Mouse (Mus musculus) liver, postnatal 0 days (tissue): ENCODE results near the gene Slc2a13. TPM values are rescaled to one million over a fixed set of nuclear protein-coding genes. Genes with fewer than 3 reads are reported as not detected.

ENCODE experiments used
- ATAC-seq: fragments of 200-750 bp; cut with Nextera tagmentation; 2 replicates; pipeline ENCODE4 v1.8.0; 2017; ENCODE audit warnings: mild to moderate bottlenecking, moderate library complexity
- DNase-seq: peaks from one replicate; pipeline ENCODE4 v3.0.0-alpha.2; 2016
- H3K27ac ChIP-seq: fragments of 300-500 bp; sonication (generic); 2 replicates; pipeline ENCODE4 v1.5.1; 2014; ENCODE audit warnings: antibody characterized with exemption, moderate library complexity, mild to moderate bottlenecking, low read depth
- H3K27me3 ChIP-seq: fragments of 300-500 bp; sonication (generic); 2 replicates; pipeline ENCODE4 v1.6.1; 2014; ENCODE audit warnings: low read length, control low read depth, mixed read lengths; ENCODE audit not compliant: insufficient read depth
- H3K36me3 ChIP-seq: fragments of 300-500 bp; sonication (generic); replicated peaks from 2 replicates; pipeline ENCODE4 v1.6.1; 2014; ENCODE audit warnings: mild to moderate bottlenecking, control low read depth, low read length, moderate library complexity, mixed read lengths; ENCODE audit not compliant: insufficient read depth
- H3K4me1 ChIP-seq: fragments of 300-500 bp; sonication (generic); 2 replicates; pipeline ENCODE4 v1.6.1; 2014; ENCODE audit warnings: antibody characterized with exemption, mild to moderate bottlenecking, control low read depth; ENCODE audit not compliant: insufficient read depth
- H3K4me2 ChIP-seq: fragments of 300-500 bp; sonication (generic); 2 replicates; pipeline ENCODE4 v1.6.1; 2014; ENCODE audit warnings: low read depth, mild to moderate bottlenecking, low read length, moderate library complexity, mixed read lengths
- H3K4me3 ChIP-seq: fragments of 300-500 bp; sonication (generic); 2 replicates; pipeline ENCODE4 v1.5.1; 2014; ENCODE audit warnings: low read depth, low read length
- H3K9ac ChIP-seq: fragments of 300-500 bp; sonication (generic); replicated peaks from 2 replicates; pipeline ENCODE4 v1.6.1; 2014; ENCODE audit warnings: mild to moderate bottlenecking, moderate library complexity
- H3K9me3 ChIP-seq: fragments of 300-500 bp; sonication (generic); 2 replicates; pipeline ENCODE4 v1.6.1; 2016; ENCODE audit warnings: mild to moderate bottlenecking, control low read depth, low read length, mixed read lengths
- CTCF ChIP-seq: sonication (generic); IDR thresholded peaks from 2 replicates; pipeline ENCODE4 v1.5.1; 2016; ENCODE audit warnings: antibody characterized with exemption, low read depth
- EP300 ChIP-seq: IDR thresholded peaks from 2 replicates; pipeline ENCODE4 v1.6.1; 2016; ENCODE audit warnings: antibody characterized with exemption, low read depth, mild to moderate bottlenecking
- WGBS: fragments of 180-500 bp; shearing (Covaris S2); extraction: QIAGEN DNeasy Blood & Tissue Kit; methylation state at CpG from one replicate; pipeline ENCODE4 v1.1.7; 2014; ENCODE audit not compliant: insufficient replicate concordance; 5-methylcytosine and 5-hydroxymethylcytosine counted together
- polyA plus RNA-seq: library from polyadenylated mRNA; unstranded; fragments of >200 nt; fragmentation: Nextera tagmentation; extraction: Ambion mirVana; gene quantifications from 2 replicates; pipeline ENCODE4 v1.2.1, GENCODE M21; 2015

The Slc2a13 gene
- 0.06 and 0.08 TPM in 2 replicates for polyA plus RNA-seq

- TF ChIP-seq EP300 (no peak), CTCF (no peak)
- peak; percentile 88 for ATAC-seq
- Histone ChIP-seq H3K27ac (0 out of 2 replicates have a peak within 1 kb of the TSS, but pooled peaks have one; percentile 39), H3K4me2 (peak within 1 kb of the TSS; percentile 86), H3K9ac (peak within 1 kb of the TSS; percentile 38), H3K9me3 (no peaks in the 10 kb centered on the region), H3K27me3 (peaks cover 39% of the 10 kb centered on the region), H3K36me3 (no peaks in the 10 kb centered on the region), H3K4me3 (peak within 1 kb of the TSS; percentile 61), H3K4me1 (peaks cover 8% of the 10 kb centered on the region)
- peak; percentile 83 for DNase-seq
- WGBS, result 0% methylated on average over 24 of the region's 26 CpGs
These were observed at the start of gene Slc2a13 for GRCm38 (mm10) chr15:91573111-91573538. Gene Slc2a13, minus strand, starts transcription at chr15:91573261.

- DNase-seq, result no peak
- Histone ChIP-seq H3K27ac (no peak overlapping the region), H3K36me3 (no peaks in the 10 kb centered on the region), H3K9me3 (no peaks in the 10 kb centered on the region), H3K4me2 (no peak overlapping the region), H3K4me1 (no peaks in the 10 kb centered on the region), H3K4me3 (no peak overlapping the region), H3K27me3 (no peaks in the 10 kb centered on the region), H3K9ac (no peak overlapping the region)
- no peak for ATAC-seq
- WGBS, result 81% methylated on average over 12 of the region's 12 CpGs
- TF ChIP-seq EP300, result no peak
- no peak for TF ChIP-seq CTCF
These were observed 43.0 kb upstream of the Slc2a13 start for GRCm38 (mm10) chr15:91616016-91616415.

GRCm38 (mm10) chr15:91615532-91615931 lies 42.5 kb upstream of the Slc2a13 start:
- TF ChIP-seq CTCF (no peak), EP300 (no peak)
- no peak for DNase-seq
- Histone ChIP-seq H3K4me1 (no peaks in the 10 kb centered on the region), H3K27ac (no peak overlapping the region), H3K4me2 (no peak overlapping the region), H3K27me3 (no peaks in the 10 kb centered on the region), H3K9me3 (no peaks in the 10 kb centered on the region), H3K36me3 (no peaks in the 10 kb centered on the region), H3K4me3 (no peak overlapping the region), H3K9ac (no peak overlapping the region)
- 62% methylated on average over 4 of the region's 4 CpGs for WGBS
- no peak for ATAC-seq

- no peak overlapping the region for H3K4me3 ChIP-seq
- H3K9ac ChIP-seq, result no peak overlapping the region
- no peak overlapping the region for H3K4me2 ChIP-seq
- no peaks in the 10 kb centered on the region for H3K27me3 ChIP-seq
- no peaks in the 10 kb centered on the region for H3K4me1 ChIP-seq
- TF ChIP-seq CTCF (no peak), EP300 (no peak)
- ATAC-seq (no peak), DNase-seq (no peak)
- no peaks in the 10 kb centered on the region for H3K9me3 ChIP-seq
- no peaks in the 10 kb centered on the region for H3K36me3 ChIP-seq
- 82% methylated on average over 11 of the region's 11 CpGs for WGBS
- H3K27ac ChIP-seq, result no peak overlapping the region
These were observed 41.1 kb upstream of the Slc2a13 start for GRCm38 (mm10) chr15:91613981-91614665.

GRCm38 (mm10) chr15:91609713-91610112 lies 36.7 kb upstream of the Slc2a13 start:
- Histone ChIP-seq H3K27me3 (no peaks in the 10 kb centered on the region), H3K9ac (no peak overlapping the region), H3K4me1 (no peaks in the 10 kb centered on the region), H3K4me3 (no peak overlapping the region), H3K9me3 (no peaks in the 10 kb centered on the region), H3K27ac (no peak overlapping the region), H3K36me3 (no peaks in the 10 kb centered on the region), H3K4me2 (no peak overlapping the region)
- TF ChIP-seq CTCF (peak; percentile 72), EP300 (no peak)
- no peak for ATAC-seq
- peak; percentile 67 for DNase-seq
- 20% methylated on average over 8 of the region's 8 CpGs for WGBS

GRCm38 (mm10) chr15:91608811-91609210 lies 35.8 kb upstream of the Slc2a13 start:
- H3K27me3 ChIP-seq, result no peaks in the 10 kb centered on the region
- DNase-seq, result no peak
- no peak for ATAC-seq
- H3K9ac ChIP-seq, result no peak overlapping the region
- no peak overlapping the region for H3K4me2 ChIP-seq
- no peaks in the 10 kb centered on the region for H3K9me3 ChIP-seq
- no peak overlapping the region for H3K4me3 ChIP-seq
- no peak for TF ChIP-seq CTCF
- TF ChIP-seq EP300, result no peak
- H3K4me1 ChIP-seq, result no peaks in the 10 kb centered on the region
- H3K36me3 ChIP-seq, result no peaks in the 10 kb centered on the region
- H3K27ac ChIP-seq, result no peak overlapping the region
- 63% methylated on average over 2 of the region's 2 CpGs for WGBS
